Mouse (Mus musculus) erythroblast, embryonic 14.5 days (primary cell): Measurements from ENCODE around the gene Yipf6. TPM values are rescaled to one million over a fixed set of nuclear protein-coding genes. Genes with fewer than 3 reads are reported as not detected.

Experiments used
- H3K27me3 ChIP-seq: 2 replicates; pipeline ENCODE4 v1.6.1; 2012; ENCODE audit warnings: inconsistent platforms; ENCODE audit not compliant: control insufficient read depth
- H3K36me3 ChIP-seq: 2 replicates; pipeline ENCODE4 v1.6.1; 2012; ENCODE audit warnings: mild to moderate bottlenecking, inconsistent platforms; ENCODE audit not compliant: control insufficient read depth
- H3K4me1 ChIP-seq: 2 replicates; pipeline ENCODE4 v1.6.1; 2012; ENCODE audit warnings: inconsistent platforms; ENCODE audit not compliant: control insufficient read depth
- H3K4me3 ChIP-seq: replicated peaks from 2 replicates; pipeline ENCODE3; 2012; ENCODE audit warnings: moderate library complexity, mild to moderate bottlenecking, inconsistent platforms
- H3K9me3 ChIP-seq: 2 replicates; pipeline ENCODE4 v1.6.1; 2012; ENCODE audit warnings: low read length, inconsistent platforms, mixed read lengths; ENCODE audit not compliant: control insufficient read depth
- GATA1 ChIP-seq: IDR thresholded peaks from 2 replicates; pipeline ENCODE4 v1.6.1; 2012; ENCODE audit warnings: low read length, inconsistent platforms, mixed read lengths
- TAL1 ChIP-seq: IDR thresholded peaks from 3 replicates; pipeline ENCODE4 v1.6.1; 2012; ENCODE audit warnings: low read length, inconsistent platforms, mixed read lengths
- polyA plus RNA-seq: library from polyadenylated mRNA; stranded (reverse); fragments of >175 nt; gene quantifications from 2 replicates; pipeline ENCODE4 v1.2.3, GENCODE M21; 2012

The Yipf6 gene
- 0.52 and 0.73 TPM in 2 replicates for polyA plus RNA-seq

- Histone ChIP-seq H3K9me3 (peaks cover 17% of the 10 kb centered on the region), H3K4me3 (peak within 1 kb of the TSS; percentile 72), H3K4me1 (peaks cover 22% of the 10 kb centered on the region), H3K36me3 (peaks cover 8% of the 10 kb centered on the region), H3K27me3 (no peaks in the 10 kb centered on the region; the same call in 1 of the 2 replicates)
- TF ChIP-seq TAL1, result no peak
- TF ChIP-seq GATA1, result no peak
Observed at GRCm38 (mm10) chrX:98936101-98936500, at the start of gene Yipf6. Yipf6 (plus strand) TSS chrX:98936316.

GRCm38 (mm10) chrX:98890072-98890405 lies 46.1 kb upstream of the Yipf6 start:
- H3K9me3 ChIP-seq, result peaks cover 9% of the 10 kb centered on the region; the same call in 1 of the 2 replicates
- TF ChIP-seq GATA1 (no peak), TAL1 (no peak)
- H3K4me3 ChIP-seq, result peak overlapping the region; percentile 56
- no peaks in the 10 kb centered on the region for H3K36me3 ChIP-seq
- H3K27me3 ChIP-seq, result peaks cover 30% of the 10 kb centered on the region
- H3K4me1 ChIP-seq, result 0 out of 2 replicates have a peak, but pooled peaks cover 4% of the 10 kb centered on the region

- H3K4me1 ChIP-seq, result 0 out of 2 replicates have a peak, but pooled peaks cover 4% of the 10 kb centered on the region
- H3K4me3 ChIP-seq, result peak within 1 kb of the TSS; percentile 56
- H3K36me3 ChIP-seq, result no peaks in the 10 kb centered on the region
- TF ChIP-seq TAL1 (no peak), GATA1 (no peak)
- peaks cover 30% of the 10 kb centered on the region for H3K27me3 ChIP-seq
- peaks cover 9% of the 10 kb centered on the region; the same call in 1 of the 2 replicates for H3K9me3 ChIP-seq
Observed at GRCm38 (mm10) chrX:98890406-98891116, 45.6 kb upstream of the Yipf6 start, which contains the start of gene Ophn1. Ophn1 (minus strand) TSS chrX:98891025.

GRCm38 (mm10) chrX:98898307-98898706 lies 37.8 kb upstream of the Yipf6 start:
- TF ChIP-seq GATA1 (no peak), TAL1 (no peak)
- no peaks in the 10 kb centered on the region for H3K4me1 ChIP-seq
- no peaks in the 10 kb centered on the region for H3K36me3 ChIP-seq
- H3K27me3 ChIP-seq, result no peaks in the 10 kb centered on the region; the same call in 1 of the 2 replicates
- no peak overlapping the region for H3K4me3 ChIP-seq
- H3K9me3 ChIP-seq, result no peaks in the 10 kb centered on the region

- Histone ChIP-seq H3K4me1 (peaks cover 13% of the 10 kb centered on the region), H3K27me3 (no peaks in the 10 kb centered on the region; the same call in 1 of the 2 replicates), H3K36me3 (no peaks in the 10 kb centered on the region), H3K4me3 (no peak overlapping the region), H3K9me3 (no peaks in the 10 kb centered on the region)
- TF ChIP-seq TAL1, result no peak
- TF ChIP-seq GATA1, result no peak
Observed at GRCm38 (mm10) chrX:98904226-98904625, 31.9 kb upstream of the Yipf6 start.

GRCm38 (mm10) chrX:98908910-98909309 lies 27.2 kb upstream of the Yipf6 start:
- H3K4me3 ChIP-seq, result no peak overlapping the region
- no peaks in the 10 kb centered on the region for H3K36me3 ChIP-seq
- no peaks in the 10 kb centered on the region; the same call in 1 of the 2 replicates for H3K27me3 ChIP-seq
- peaks cover 13% of the 10 kb centered on the region for H3K4me1 ChIP-seq
- no peak for TF ChIP-seq TAL1
- TF ChIP-seq GATA1, result no peak
- H3K9me3 ChIP-seq, result no peaks in the 10 kb centered on the region

- TF ChIP-seq GATA1, result no peak
- TF ChIP-seq TAL1, result no peak
- Histone ChIP-seq H3K27me3 (no peaks in the 10 kb centered on the region), H3K9me3 (no peaks in the 10 kb centered on the region), H3K4me3 (no peak overlapping the region), H3K4me1 (no peaks in the 10 kb centered on the region), H3K36me3 (no peaks in the 10 kb centered on the region)
Observed at GRCm38 (mm10) chrX:98919423-98919822, 16.7 kb upstream of the Yipf6 start.

- Histone ChIP-seq H3K27me3 (no peaks in the 10 kb centered on the region; the same call in 1 of the 2 replicates), H3K4me3 (peak overlapping the region; percentile 72), H3K36me3 (peaks cover 12% of the 10 kb centered on the region), H3K9me3 (peaks cover 17% of the 10 kb centered on the region), H3K4me1 (peaks cover 22% of the 10 kb centered on the region)
- no peak for TF ChIP-seq TAL1
- no peak for TF ChIP-seq GATA1
Observed at GRCm38 (mm10) chrX:98936707-98937554, 815 bp downstream of the Yipf6 start.

- TF ChIP-seq GATA1, result peak; percentile 50
- no peak for TF ChIP-seq TAL1
- Histone ChIP-seq H3K36me3 (peaks cover 20% of the 10 kb centered on the region), H3K9me3 (peaks cover 17% of the 10 kb centered on the region), H3K4me1 (peaks cover 22% of the 10 kb centered on the region), H3K4me3 (peak overlapping the region; percentile 72), H3K27me3 (no peaks in the 10 kb centered on the region; the same call in 1 of the 2 replicates)
Observed at GRCm38 (mm10) chrX:98937555-98938294, 1.6 kb downstream of the Yipf6 start.
